25 mouse cellular contexts compared by ENCODE assay signal in genomic region chr12:119763292-119763976, GRCm38 (mm10).
DNase-seq lines count a peak whose midpoint lies in the region; ATAC-seq and TF ChIP-seq lines count a peak whose summit lies in the region.
"Had no signal": no experiment of that assay in that cellular context is flagged by ENCODE, and none has a peak within 500 bp of the region (broad histone marks: within the 10 kb centered on the region; RNA-seq: fewer than 3 reads in every experiment).

No protein-coding gene starts in this region.

- H3K4me3 ChIP-seq in forebrain, embryonic 15.5 days: no peak overlapping the region
- H3K4me3 ChIP-seq in forebrain, postnatal 0 days (ENCODE audit: low read depth, low read length): no peak overlapping the region
- H3K4me3 ChIP-seq: heart, embryonic 13.5 days; hindbrain, embryonic 12.5 days; layer of hippocampus, adult 2 months; limb, embryonic 13.5 days; liver, embryonic 13.5 days; lung, embryonic 15.5 days; neural tube, embryonic 12.5 days had no signal

- no peak for TF ChIP-seq CTCF in forebrain, postnatal 0 days (IDR thresholded peaks at IDR 0.05; ENCODE audit: low read depth)

- no peak overlapping the region for H3K27ac ChIP-seq in forebrain, embryonic 15.5 days (replicated peaks)
- no peak overlapping the region for H3K27ac ChIP-seq in forebrain, postnatal 0 days (ENCODE audit: low read depth, low read length)
- H3K27ac ChIP-seq: heart, embryonic 13.5 days; hindbrain, embryonic 12.5 days; kidney, postnatal 0 days; layer of hippocampus, adult 2 months; limb, embryonic 13.5 days; liver, embryonic 13.5 days; lung, embryonic 15.5 days; neural tube, embryonic 12.5 days had no signal

- no peaks in the 10 kb centered on the region for H3K9me3 ChIP-seq in forebrain, embryonic 15.5 days
- no peaks in the 10 kb centered on the region for H3K9me3 ChIP-seq in forebrain, postnatal 0 days (ENCODE audit: low read length)
- H3K9me3 ChIP-seq: G1E; heart, embryonic 13.5 days; hindbrain, embryonic 12.5 days; limb, embryonic 13.5 days; liver, embryonic 13.5 days; lung, embryonic 15.5 days; neural tube, embryonic 12.5 days had no signal

- no peaks in the 10 kb centered on the region for H3K27me3 ChIP-seq in forebrain, embryonic 15.5 days
- H3K27me3 ChIP-seq in forebrain, postnatal 0 days (ENCODE audit: insufficient read depth, low read length): no peaks in the 10 kb centered on the region
- H3K27me3 ChIP-seq: CH12.LX; heart, embryonic 13.5 days; hindbrain, embryonic 12.5 days; limb, embryonic 13.5 days; liver, embryonic 13.5 days; lung, embryonic 15.5 days; neural tube, embryonic 12.5 days had no signal

- 40% methylated on average over 2 of the region's 2 CpGs for WGBS in forebrain, embryonic 15.5 days
- WGBS in forebrain, postnatal 0 days: 39% methylated on average over 2 of the region's 2 CpGs

- H3K4me1 ChIP-seq in forebrain, embryonic 15.5 days: no peaks in the 10 kb centered on the region
- H3K4me1 ChIP-seq in forebrain, postnatal 0 days (ENCODE audit: insufficient read depth): no peaks in the 10 kb centered on the region
- H3K4me1 ChIP-seq: heart, embryonic 13.5 days; hindbrain, embryonic 12.5 days; limb, embryonic 13.5 days; liver, embryonic 13.5 days; lung, embryonic 15.5 days; neural tube, embryonic 12.5 days had no signal

- peak; percentile 83 for ATAC-seq in forebrain, embryonic 15.5 days (replicated peaks)
- no peak for ATAC-seq in forebrain, postnatal 0 days

- H3K4me2 ChIP-seq in forebrain, embryonic 15.5 days (replicated peaks): no peak overlapping the region
- H3K4me2 ChIP-seq in forebrain, postnatal 0 days (ENCODE audit: low read depth): no peak overlapping the region
- H3K4me2 ChIP-seq: heart, embryonic 13.5 days; hindbrain, embryonic 12.5 days; limb, embryonic 13.5 days; liver, embryonic 13.5 days; lung, embryonic 15.5 days; midbrain, embryonic 11.5 days; neural tube, embryonic 12.5 days had no signal

- no peaks in the 10 kb centered on the region for H3K36me3 ChIP-seq in forebrain, embryonic 15.5 days
- no peaks in the 10 kb centered on the region for H3K36me3 ChIP-seq in forebrain, postnatal 0 days (ENCODE audit: insufficient read depth)
- H3K36me3 ChIP-seq: G1E; heart, embryonic 13.5 days; hindbrain, embryonic 12.5 days; limb, embryonic 13.5 days; liver, embryonic 13.5 days; lung, embryonic 15.5 days; neural tube, embryonic 12.5 days had no signal

- no peak overlapping the region for H3K9ac ChIP-seq in forebrain, embryonic 15.5 days (replicated peaks)
- H3K9ac ChIP-seq in forebrain, postnatal 0 days: no peak overlapping the region
- H3K9ac ChIP-seq: heart, embryonic 13.5 days; hindbrain, embryonic 12.5 days; limb, embryonic 13.5 days; liver, embryonic 13.5 days; lung, embryonic 15.5 days; neural tube, embryonic 12.5 days had no signal

- DNase-seq in forebrain, postnatal 0 days: no peak
- DNase-seq in kidney, adult 9 months: peak; percentile 1
- no peak for DNase-seq in kidney, postnatal 4 days
- DNase-seq in lung, postnatal 10 days: peak; percentile 11
- DNase-seq in lung, postnatal 4 days: no peak
- peak; percentile 14 for DNase-seq in skeletal muscle tissue, adult 2 months (ENCODE audit: low read depth, low spot score)
- DNase-seq: adrenal gland, adult 2 months; B cell, adult 2 months; cerebellum, adult 2 months; heart, postnatal 14 days; kidney, adult 18-20 months; liver, embryonic 13.5 days; right cerebral cortex, postnatal 14 days; spleen, adult 18-20 months had no signal

Comparison
In these comparisons a context has a peak if more than half of its experiments do, and no peak if none do; other contexts are left out.
1. DNase-seq: peak in kidney, adult 9 months (single experiment), lung, postnatal 10 days (single experiment) and skeletal muscle tissue, adult 2 months (single experiment); none in forebrain, postnatal 0 days (single experiment), kidney, postnatal 4 days (0 of 2) and lung, postnatal 4 days (0 of 2).